Mouse (Mus musculus) E14TG2a.4 (cell line): Measurements from ENCODE around the gene Pcnx4.

Source experiments
- CTCF ChIP-seq: conservative IDR thresholded peaks from 2 replicates; pipeline ENCODE4 v1.5.1; 2014; ENCODE audit warnings: low read length
- NANOG ChIP-seq: IDR thresholded peaks from 2 replicates; pipeline ENCODE4 v1.6.1; 2014; ENCODE audit warnings: borderline replicate concordance, low read length, mixed read lengths

DNA sequence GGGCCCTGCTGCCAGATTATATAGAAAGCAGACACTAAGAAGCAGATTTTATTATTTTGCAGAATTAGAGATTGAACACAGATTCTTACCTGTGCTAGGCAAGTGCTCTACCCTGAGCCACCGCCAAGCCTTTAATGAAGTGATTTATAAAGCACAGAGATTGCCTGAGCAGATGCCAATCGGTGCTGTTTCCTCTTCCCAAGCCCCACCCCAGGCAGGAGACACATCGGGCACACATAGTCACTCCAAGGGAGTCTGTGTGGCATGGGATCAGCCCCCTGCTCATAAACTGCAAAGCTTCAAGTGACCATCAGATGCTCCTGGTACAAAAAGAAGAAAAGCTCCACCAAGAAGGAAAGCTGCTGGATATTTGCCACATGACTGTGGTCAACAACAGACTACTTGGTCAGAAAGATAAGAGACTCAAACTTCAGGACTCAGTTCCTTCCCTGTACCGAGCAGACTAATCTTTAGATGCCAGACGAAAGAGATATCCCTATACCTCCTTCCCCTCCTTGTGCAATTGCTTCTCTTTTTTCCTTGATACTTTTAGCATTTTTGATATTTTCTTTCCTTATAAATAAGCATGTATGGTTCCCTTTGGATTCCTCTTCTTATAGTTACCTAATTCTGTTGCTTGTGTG, 86.8 kb downstream of the Pcnx4 start:
- no peak for TF ChIP-seq CTCF
- TF ChIP-seq NANOG: no peak
